10 mouse cellular contexts compared by ENCODE assay signal in genomic region chr4:15435111-15435899, GRCm38 (mm10).
DNase-seq lines count a peak whose midpoint lies in the region; ATAC-seq and TF ChIP-seq lines count a peak whose summit lies in the region.
"Had no signal": no experiment of that assay in that cellular context is flagged by ENCODE, and none has a peak within 500 bp of the region (broad histone marks: within the 10 kb centered on the region; RNA-seq: fewer than 3 reads in every experiment).

No protein-coding gene starts in this region.

- H3K9ac ChIP-seq in lung, embryonic 14.5 days: no peak overlapping the region
- H3K9ac ChIP-seq in lung, postnatal 0 days (replicated peaks; ENCODE audit: low read depth): no peak overlapping the region
- H3K9ac ChIP-seq in embryonic facial prominence, embryonic 14.5 days (ENCODE audit: low read depth, low read length): no peak overlapping the region
- H3K9ac ChIP-seq in hindbrain, embryonic 16.5 days (ENCODE audit: low read depth, low read length): no peak overlapping the region

- TF ChIP-seq CTCF in lung, embryonic 14.5 days (IDR thresholded peaks at IDR 0.05; ENCODE audit: low read depth): no peak
- TF ChIP-seq CTCF in lung, postnatal 0 days (IDR thresholded peaks at IDR 0.05): no peak

- TF ChIP-seq EP300 in lung, postnatal 0 days (IDR thresholded peaks at IDR 0.05): no peak

- H3K4me1 ChIP-seq in lung, embryonic 14.5 days (ENCODE audit: insufficient read depth): no peaks in the 10 kb centered on the region
- no peaks in the 10 kb centered on the region for H3K4me1 ChIP-seq in lung, postnatal 0 days (ENCODE audit: insufficient read depth, low read depth, low read length)
- no peaks in the 10 kb centered on the region for H3K4me1 ChIP-seq in embryonic facial prominence, embryonic 14.5 days (ENCODE audit: control insufficient read depth, insufficient read depth, low read length)
- H3K4me1 ChIP-seq in hindbrain, embryonic 16.5 days (ENCODE audit: control insufficient read depth, insufficient read depth, low read depth, low read length): peaks cover 3% of the 10 kb centered on the region

- peak; percentile 53 for DNase-seq in lung, embryonic 14.5 days
- no peak for DNase-seq in lung, postnatal 0 days (ENCODE audit: low spot score)
- peak; percentile 58 for DNase-seq in embryonic facial prominence, embryonic 14.5 days (ENCODE audit: low spot score)
- peak; percentile 37 for DNase-seq in retina, embryonic 14.5 days (ENCODE audit: low spot score)
- DNase-seq in thymus, postnatal 10 days (ENCODE audit: low spot score in 2 of 2): no peak
- DNase-seq: cerebellum, postnatal 14 days; gastrocnemius, postnatal 10 days had no signal

- no peaks in the 10 kb centered on the region for H3K9me3 ChIP-seq in lung, embryonic 14.5 days (ENCODE audit: low read depth, low read length)
- H3K9me3 ChIP-seq in lung, postnatal 0 days (ENCODE audit: low read length): no peaks in the 10 kb centered on the region
- no peaks in the 10 kb centered on the region for H3K9me3 ChIP-seq in embryonic facial prominence, embryonic 14.5 days (ENCODE audit: control insufficient read depth, low read length)
- no peaks in the 10 kb centered on the region for H3K9me3 ChIP-seq in hindbrain, embryonic 16.5 days (ENCODE audit: control insufficient read depth, low read length)

- H3K36me3 ChIP-seq in lung, embryonic 14.5 days (ENCODE audit: insufficient read depth): no peaks in the 10 kb centered on the region
- H3K36me3 ChIP-seq in lung, postnatal 0 days (ENCODE audit: insufficient read depth, low read length): no peaks in the 10 kb centered on the region
- H3K36me3 ChIP-seq in embryonic facial prominence, embryonic 14.5 days (ENCODE audit: control insufficient read depth, insufficient read depth, low read length): no peaks in the 10 kb centered on the region
- no peaks in the 10 kb centered on the region for H3K36me3 ChIP-seq in hindbrain, embryonic 16.5 days (ENCODE audit: control insufficient read depth, insufficient read depth, low read length)

- H3K27ac ChIP-seq in lung, embryonic 14.5 days (ENCODE audit: low read depth): no peak overlapping the region
- H3K27ac ChIP-seq in lung, postnatal 0 days (ENCODE audit: low read length): no peak overlapping the region
- H3K27ac ChIP-seq in embryonic facial prominence, embryonic 14.5 days (replicated peaks; ENCODE audit: low read depth, low read length): no peak overlapping the region
- H3K27ac ChIP-seq in hindbrain, embryonic 16.5 days (ENCODE audit: low read depth, low read length): no peak overlapping the region
- H3K27ac ChIP-seq: macrophage had no signal

- H3K4me2 ChIP-seq in lung, embryonic 14.5 days: no peak overlapping the region
- no peak overlapping the region for H3K4me2 ChIP-seq in lung, postnatal 0 days (replicated peaks; ENCODE audit: low read depth, low read length)
- no peak overlapping the region for H3K4me2 ChIP-seq in embryonic facial prominence, embryonic 14.5 days (ENCODE audit: low read depth, low read length)
- no peak overlapping the region for H3K4me2 ChIP-seq in hindbrain, embryonic 16.5 days (ENCODE audit: low read length)

- H3K4me3 ChIP-seq in lung, embryonic 14.5 days (ENCODE audit: low read depth, low read length): no peak overlapping the region
- H3K4me3 ChIP-seq in lung, postnatal 0 days (ENCODE audit: low read depth, low read length): no peak overlapping the region
- H3K4me3 ChIP-seq in embryonic facial prominence, embryonic 14.5 days (ENCODE audit: low read depth, low read length): no peak overlapping the region
- H3K4me3 ChIP-seq in hindbrain, embryonic 16.5 days (ENCODE audit: low read length): no peak overlapping the region

- WGBS in lung, embryonic 14.5 days: 30% methylated on average over 5 of the region's 5 CpGs
- 38% methylated on average over 5 of the region's 5 CpGs for WGBS in lung, postnatal 0 days
- WGBS in embryonic facial prominence, embryonic 14.5 days: 39% methylated on average over 5 of the region's 5 CpGs
- WGBS in hindbrain, embryonic 16.5 days: 30% methylated on average over 5 of the region's 5 CpGs

- no peaks in the 10 kb centered on the region for H3K27me3 ChIP-seq in lung, embryonic 14.5 days (ENCODE audit: insufficient read depth, low read length)
- no peaks in the 10 kb centered on the region for H3K27me3 ChIP-seq in lung, postnatal 0 days (replicated peaks; ENCODE audit: insufficient read depth, low read length)
- no peaks in the 10 kb centered on the region for H3K27me3 ChIP-seq in embryonic facial prominence, embryonic 14.5 days (replicated peaks; ENCODE audit: control insufficient read depth, insufficient read depth, low read length)
- no peaks in the 10 kb centered on the region for H3K27me3 ChIP-seq in hindbrain, embryonic 16.5 days (replicated peaks; ENCODE audit: control insufficient read depth, insufficient read depth, low read length)

- peak; percentile 54; the same call in 1 of the 2 replicates for ATAC-seq in lung, embryonic 14.5 days (ENCODE audit: insufficient read depth)
- ATAC-seq in lung, postnatal 0 days: no peak
- ATAC-seq in embryonic facial prominence, embryonic 14.5 days (ENCODE audit: low read depth): 0 out of 2 replicates have a peak, but pooled peaks have one; percentile 26
- ATAC-seq in hindbrain, embryonic 16.5 days: peak; percentile 92
- ATAC-seq in erythroid progenitor cell, adult 5-6 weeks (replicated peaks; ENCODE audit: low FRiP score, poor library complexity, severe bottlenecking): no peak

Comparison
In these comparisons a context has a peak if more than half of its experiments do, and no peak if none do; other contexts are left out.
1. ATAC-seq: peak in lung, embryonic 14.5 days (single experiment), embryonic facial prominence, embryonic 14.5 days (single experiment) and hindbrain, embryonic 16.5 days (single experiment); none in lung, postnatal 0 days (single experiment) and erythroid progenitor cell, adult 5-6 weeks (single experiment).
2. DNase-seq: peak in lung, embryonic 14.5 days (single experiment), embryonic facial prominence, embryonic 14.5 days (single experiment) and retina, embryonic 14.5 days (single experiment); none in lung, postnatal 0 days (single experiment) and thymus, postnatal 10 days (0 of 2).